Mouse (Mus musculus) hindbrain, embryonic 14.5 days (tissue): ENCODE measurements around the gene Arhgef11. TPM values are rescaled to one million over a fixed set of nuclear protein-coding genes. Genes with fewer than 3 reads are reported as not detected.

Experiments
- ATAC-seq: fragments of 200-750 bp; cut with Nextera tagmentation; 2 replicates; pipeline ENCODE4 v1.8.0; 2017; ENCODE audit warnings: moderate number of reproducible peaks, mild to moderate bottlenecking, moderate TSS enrichment, moderate library complexity; ENCODE audit not compliant: low FRiP score
- DNase-seq: peaks from one replicate; pipeline ENCODE4 v3.0.0-alpha.2; 2015; ENCODE audit warnings: low spot score
- H3K27ac ChIP-seq: fragments of 300-500 bp; sonication (generic); 2 replicates; pipeline ENCODE4 v1.5.1; 2014; ENCODE audit warnings: mild to moderate bottlenecking, moderate library complexity
- H3K27me3 ChIP-seq: fragments of 300-500 bp; sonication (generic); 2 replicates; pipeline ENCODE4 v1.6.1; 2014; ENCODE audit warnings: mild to moderate bottlenecking, low read length, mixed read lengths; ENCODE audit not compliant: control insufficient read depth, insufficient read depth
- H3K36me3 ChIP-seq: fragments of 300-500 bp; sonication (generic); replicated peaks from 2 replicates; pipeline ENCODE4 v1.6.1; 2014; ENCODE audit not compliant: control insufficient read depth, insufficient read depth
- H3K4me1 ChIP-seq: fragments of 300-500 bp; sonication (generic); replicated peaks from 2 replicates; pipeline ENCODE4 v1.6.1; 2014; ENCODE audit warnings: antibody characterized with exemption, low read length, mixed read lengths; ENCODE audit not compliant: control insufficient read depth, insufficient read depth
- H3K4me2 ChIP-seq: fragments of 300-500 bp; sonication (generic); replicated peaks from 2 replicates; pipeline ENCODE4 v1.6.1; 2014; ENCODE audit warnings: mild to moderate bottlenecking, moderate library complexity
- H3K4me3 ChIP-seq: fragments of 300-500 bp; sonication (generic); replicated peaks from 2 replicates; pipeline ENCODE4 v1.5.1; 2014; ENCODE audit warnings: mild to moderate bottlenecking, low read length
- H3K9ac ChIP-seq: fragments of 300-500 bp; sonication (generic); 2 replicates; pipeline ENCODE4 v1.6.1; 2014
- H3K9me3 ChIP-seq: fragments of 300-500 bp; sonication (generic); 2 replicates; pipeline ENCODE4 v1.6.1; 2016; ENCODE audit warnings: low read length; ENCODE audit not compliant: control insufficient read depth
- WGBS: fragments of 180-500 bp; shearing (Covaris S2); extraction: QIAGEN DNeasy Blood & Tissue Kit; methylation state at CpG from one replicate; pipeline ENCODE4 v1.1.7; 2014; 5-methylcytosine and 5-hydroxymethylcytosine counted together
- polyA plus RNA-seq: library from polyadenylated mRNA; unstranded; fragments of >200 nt; fragmentation: Nextera tagmentation; extraction: Ambion mirVana; gene quantifications from 2 replicates; pipeline ENCODE4 v1.2.1, GENCODE M21; 2014

The Arhgef11 gene
- polyA plus RNA-seq, 1 experiment from 2014 or later, result 27.0 TPM

- no peaks in the 10 kb centered on the region for H3K27me3 ChIP-seq
- no peak overlapping the region for H3K9ac ChIP-seq
- ATAC-seq (no peak), DNase-seq (no peak)
- no peaks in the 10 kb centered on the region for H3K9me3 ChIP-seq
- no peaks in the 10 kb centered on the region for H3K4me1 ChIP-seq
- no peak overlapping the region for H3K27ac ChIP-seq
- H3K36me3 ChIP-seq, result peaks cover 98% of the 10 kb centered on the region
- 93% methylated on average over 6 of the region's 6 CpGs for WGBS
- H3K4me3 ChIP-seq, result no peak overlapping the region
- H3K4me2 ChIP-seq, result no peak overlapping the region
These were observed 111.3 kb downstream of the Arhgef11 start for GRCm38 (mm10) chr3:87728696-87729095.

DNA sequence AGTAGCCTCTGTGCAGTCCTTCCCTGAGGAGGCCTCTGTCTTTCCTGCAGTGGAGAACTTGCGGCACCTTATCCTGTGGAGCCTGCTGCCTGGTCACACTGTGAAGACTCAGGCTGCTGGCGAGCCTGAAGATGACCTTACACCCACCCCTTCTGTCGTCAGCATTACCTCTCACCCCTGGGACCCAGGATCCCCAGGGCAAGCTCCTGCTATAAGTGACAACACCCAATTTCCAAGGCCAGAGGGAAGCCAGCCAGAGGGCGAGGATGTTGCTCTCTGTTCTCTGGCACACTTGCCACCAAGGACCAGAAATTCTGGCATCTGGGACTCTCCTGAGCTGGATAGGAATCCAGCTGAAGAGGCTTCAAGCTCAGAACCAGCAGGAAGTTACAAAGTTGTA lies 115.7 kb downstream of the Arhgef11 start:
- Histone ChIP-seq H3K9ac (no peak overlapping the region), H3K36me3 (peaks cover 100% of the 10 kb centered on the region), H3K9me3 (no peaks in the 10 kb centered on the region), H3K4me2 (no peak overlapping the region), H3K27me3 (no peaks in the 10 kb centered on the region), H3K4me1 (no peaks in the 10 kb centered on the region), H3K4me3 (no peak overlapping the region), H3K27ac (no peak overlapping the region)
- WGBS, result 85% methylated on average over 4 of the region's 4 CpGs
- no peak for DNase-seq
- ATAC-seq, result no peak

DNA sequence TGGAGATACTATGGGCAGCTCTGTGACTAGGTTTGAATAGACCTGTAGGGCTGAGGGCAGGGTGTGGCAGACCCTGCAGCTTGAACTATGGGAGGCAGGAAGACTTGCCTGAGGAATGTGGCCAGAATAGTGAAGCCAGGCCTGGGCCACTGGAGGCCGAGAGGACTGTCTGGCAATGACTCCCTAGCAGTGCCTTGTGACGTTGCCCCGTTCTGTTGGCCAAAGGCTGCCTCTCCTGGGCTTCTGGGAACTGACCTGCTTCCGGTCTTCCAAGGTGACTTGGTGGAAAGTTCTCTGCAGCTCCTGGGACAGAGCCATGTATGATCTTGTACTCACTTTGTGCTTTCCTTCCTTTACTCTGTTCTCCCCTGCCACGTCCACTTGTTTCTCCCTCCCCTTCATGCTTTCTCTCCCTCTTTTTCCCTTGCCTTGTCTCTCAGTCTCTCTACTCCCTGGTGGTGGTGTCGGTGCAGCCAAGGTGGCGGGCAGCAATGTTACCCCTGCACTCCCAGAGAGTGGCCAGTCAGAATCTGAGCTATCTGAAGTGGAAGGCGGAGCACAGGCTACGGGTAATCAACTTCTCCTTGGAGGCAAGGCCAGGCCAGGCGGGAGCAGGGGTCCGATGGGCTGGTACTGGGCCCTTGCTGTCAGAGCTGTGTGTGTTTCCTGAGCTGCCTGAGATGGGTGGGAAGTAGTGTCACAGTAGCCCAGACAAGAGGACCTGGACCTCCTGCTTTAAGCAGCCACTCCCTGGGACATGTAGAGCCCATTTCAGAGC lies 116.8 kb downstream of the Arhgef11 start:
- H3K9ac ChIP-seq, result no peak overlapping the region
- H3K4me2 ChIP-seq, result no peak overlapping the region
- peaks cover 95% of the 10 kb centered on the region for H3K36me3 ChIP-seq
- H3K27me3 ChIP-seq, result no peaks in the 10 kb centered on the region
- ATAC-seq, result no peak
- WGBS, result 88% methylated on average over 11 of the region's 11 CpGs
- H3K4me3 ChIP-seq, result no peak overlapping the region
- H3K27ac ChIP-seq, result no peak overlapping the region
- no peaks in the 10 kb centered on the region for H3K4me1 ChIP-seq
- no peak for DNase-seq
- H3K9me3 ChIP-seq, result no peaks in the 10 kb centered on the region

DNA sequence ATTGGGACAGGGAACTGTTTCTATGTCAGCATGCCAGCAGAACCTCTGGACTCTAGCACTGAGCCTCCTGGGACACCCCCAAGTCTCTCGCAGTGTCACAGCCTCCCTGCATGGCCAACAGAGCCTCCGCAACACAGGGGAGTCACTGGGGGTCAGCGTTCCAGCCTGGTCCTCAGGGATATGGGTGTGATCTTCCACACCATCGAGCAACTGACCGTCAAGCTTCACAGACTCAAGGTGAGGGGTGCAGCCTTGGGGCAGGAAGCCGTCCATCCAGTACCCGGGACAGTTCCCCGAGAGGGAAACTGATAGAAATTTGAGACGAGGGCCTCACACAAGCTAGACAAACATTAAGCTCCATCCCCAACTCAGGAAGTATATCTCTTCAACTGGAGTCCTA lies 118.0 kb downstream of the Arhgef11 start:
- no peak overlapping the region for H3K27ac ChIP-seq
- 82% methylated on average over 9 of the region's 9 CpGs for WGBS

DNA sequence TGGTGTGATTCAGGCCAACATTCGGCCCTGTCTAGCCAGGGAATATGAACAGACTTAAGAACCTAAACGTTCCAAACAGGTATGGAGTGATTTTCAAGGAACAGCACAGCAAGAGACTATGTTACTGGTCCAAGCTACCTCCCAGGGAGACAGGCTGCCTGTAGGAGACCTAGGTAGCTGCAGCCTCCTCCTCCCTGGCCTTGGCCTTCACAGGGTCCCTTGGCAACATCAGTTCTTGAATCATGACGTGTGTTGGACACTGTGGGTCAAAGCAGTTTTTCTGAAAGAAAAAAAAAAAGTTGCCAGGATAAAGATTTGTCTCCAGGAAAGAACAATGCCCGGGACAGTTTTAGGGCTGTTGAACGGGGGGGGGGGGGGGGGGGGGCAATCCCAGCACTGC lies 121.5 kb downstream of the Arhgef11 start:
- H3K4me2 ChIP-seq, result no peak overlapping the region
- no peaks in the 10 kb centered on the region for H3K27me3 ChIP-seq
- H3K36me3 ChIP-seq, result peaks cover 62% of the 10 kb centered on the region
- ATAC-seq, result no peak
- H3K9ac ChIP-seq, result no peak overlapping the region
- DNase-seq, result no peak
- no peak overlapping the region for H3K4me3 ChIP-seq
- no peak overlapping the region for H3K27ac ChIP-seq
- H3K4me1 ChIP-seq, result no peaks in the 10 kb centered on the region
- WGBS, result 76% methylated on average over 5 of the region's 5 CpGs
- no peaks in the 10 kb centered on the region for H3K9me3 ChIP-seq

More for the DNA sequence above, 118.0 kb downstream of the Arhgef11 start:
- Histone ChIP-seq H3K9ac (no peak overlapping the region), H3K4me3 (no peak overlapping the region), H3K9me3 (no peaks in the 10 kb centered on the region), H3K4me1 (no peaks in the 10 kb centered on the region), H3K4me2 (no peak overlapping the region), H3K36me3 (peaks cover 83% of the 10 kb centered on the region), H3K27me3 (no peaks in the 10 kb centered on the region)
- DNase-seq, result no peak
- no peak for ATAC-seq

DNA sequence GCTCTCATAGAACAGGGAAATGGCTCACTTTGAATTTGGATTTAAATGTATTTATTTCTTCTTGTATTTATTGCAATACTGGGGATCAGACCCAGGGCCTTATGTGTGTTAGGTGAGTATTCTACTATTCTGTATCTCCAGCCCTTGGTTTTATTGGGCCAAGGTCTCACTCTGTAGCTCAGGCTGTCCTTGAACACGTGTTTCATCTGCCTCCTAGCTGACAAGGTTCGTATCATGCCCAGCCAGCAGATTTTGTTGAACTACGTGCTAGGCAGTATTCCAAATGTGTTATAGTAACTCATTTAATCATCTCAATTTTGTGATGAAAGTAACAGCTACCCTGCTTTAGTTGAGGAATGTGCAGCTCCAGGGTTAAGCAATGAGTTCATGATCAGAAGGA lies 124.7 kb downstream of the Arhgef11 start:
- ATAC-seq (no peak), DNase-seq (no peak)
- WGBS, result 89% methylated on average over 3 of the region's 3 CpGs
- Histone ChIP-seq H3K27me3 (no peaks in the 10 kb centered on the region), H3K4me2 (no peak overlapping the region), H3K9ac (no peak overlapping the region), H3K27ac (no peak overlapping the region), H3K4me3 (no peak overlapping the region), H3K4me1 (peaks cover 6% of the 10 kb centered on the region; the same call in 1 of the 2 replicates), H3K9me3 (no peaks in the 10 kb centered on the region), H3K36me3 (peaks cover 31% of the 10 kb centered on the region)

DNA sequence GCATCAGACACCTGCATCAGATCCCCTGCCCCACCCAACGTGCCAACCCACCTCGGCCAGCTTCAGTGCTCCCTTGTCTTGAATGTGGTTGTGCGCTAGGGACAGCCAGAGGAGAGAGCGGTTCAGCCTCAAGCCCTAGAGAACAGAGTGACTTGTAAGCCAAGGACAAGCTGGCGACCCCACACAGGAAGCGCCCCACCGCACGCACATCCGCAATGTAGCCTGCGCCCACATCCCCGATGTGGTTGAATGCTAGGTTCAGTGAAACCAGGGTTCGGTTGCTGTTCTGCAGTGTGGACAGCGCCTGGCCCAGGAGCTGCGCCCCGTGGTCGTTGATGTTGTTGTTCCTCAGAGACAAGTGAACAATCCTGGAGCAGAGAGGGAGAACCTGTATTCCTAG lies 125.4 kb downstream of the Arhgef11 start:
- Histone ChIP-seq H3K27me3 (no peaks in the 10 kb centered on the region), H3K9ac (no peak overlapping the region), H3K36me3 (peaks cover 23% of the 10 kb centered on the region), H3K4me1 (peaks cover 6% of the 10 kb centered on the region; the same call in 1 of the 2 replicates), H3K4me3 (no peak overlapping the region), H3K9me3 (no peaks in the 10 kb centered on the region), H3K4me2 (no peak overlapping the region), H3K27ac (no peak overlapping the region)
- 90% methylated on average over 16 of the region's 16 CpGs for WGBS
- DNase-seq (no peak), ATAC-seq (no peak)

DNA sequence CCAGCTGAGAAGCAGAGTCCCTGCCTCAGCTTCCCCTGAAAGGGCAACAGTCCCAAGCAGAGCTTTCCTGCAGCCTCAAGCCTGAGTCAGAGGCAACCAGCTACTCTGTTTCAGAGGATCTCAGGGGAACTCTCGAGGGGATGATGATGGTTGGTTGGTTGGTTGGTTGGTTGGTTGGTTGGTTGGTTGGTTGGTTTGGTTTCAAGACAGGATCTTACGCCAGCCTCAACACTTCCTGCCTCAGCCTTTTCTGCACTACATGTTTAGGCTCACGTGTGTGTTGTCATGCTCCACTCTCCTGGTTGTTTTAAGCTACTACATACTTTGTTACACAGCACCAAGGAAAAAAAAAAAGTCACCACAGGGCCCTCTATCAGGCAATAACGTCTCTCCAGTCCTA lies 126.6 kb downstream of the Arhgef11 start:
- Histone ChIP-seq H3K4me1 (peaks cover 6% of the 10 kb centered on the region; the same call in 1 of the 2 replicates), H3K9me3 (no peaks in the 10 kb centered on the region), H3K4me3 (no peak overlapping the region), H3K9ac (no peak overlapping the region), H3K27ac (no peak overlapping the region), H3K4me2 (no peak overlapping the region), H3K27me3 (no peaks in the 10 kb centered on the region), H3K36me3 (peaks cover 14% of the 10 kb centered on the region)
- 86% methylated on average over 4 of the region's 4 CpGs for WGBS
- DNase-seq, result no peak
- ATAC-seq, result no peak

- Histone ChIP-seq H3K27me3 (no peaks in the 10 kb centered on the region), H3K4me2 (peak overlapping the region; percentile 40), H3K9me3 (no peaks in the 10 kb centered on the region), H3K27ac (no peak overlapping the region), H3K4me3 (no peak overlapping the region), H3K36me3 (peaks cover 14% of the 10 kb centered on the region), H3K4me1 (peaks cover 6% of the 10 kb centered on the region; the same call in 1 of the 2 replicates), H3K9ac (no peak overlapping the region)
- DNase-seq (no peak), ATAC-seq (no peak)
- 35% methylated on average over 18 of the region's 18 CpGs for WGBS
These were observed 127.8 kb downstream of the Arhgef11 start for GRCm38 (mm10) chr3:87745036-87745659.
